Mouse (Mus musculus) intestine, postnatal 0 days (tissue): ENCODE results near the gene Gm853. TPM values are rescaled to one million over a fixed set of nuclear protein-coding genes. Genes with fewer than 3 reads are reported as not detected.

ENCODE experiments used
- ATAC-seq: fragments of 200-750 bp; cut with Nextera tagmentation; 2 replicates; pipeline ENCODE4 v1.8.0; 2017; ENCODE audit warnings: mild to moderate bottlenecking, moderate TSS enrichment, moderate library complexity
- H3K27ac ChIP-seq: fragments of 300-500 bp; sonication (generic); 2 replicates; pipeline ENCODE4 v1.5.1; 2014; ENCODE audit warnings: mild to moderate bottlenecking, low read depth, low read length, moderate library complexity
- H3K27me3 ChIP-seq: fragments of 300-500 bp; sonication (generic); replicated peaks from 2 replicates; pipeline ENCODE4 v1.6.1; 2014; ENCODE audit warnings: low read length, mixed read lengths; ENCODE audit not compliant: control insufficient read depth, insufficient read depth
- H3K36me3 ChIP-seq: fragments of 300-500 bp; sonication (generic); 2 replicates; pipeline ENCODE4 v1.6.1; 2014; ENCODE audit warnings: mild to moderate bottlenecking, moderate library complexity; ENCODE audit not compliant: control insufficient read depth, insufficient read depth
- H3K4me1 ChIP-seq: fragments of 300-500 bp; sonication (generic); replicated peaks from 2 replicates; pipeline ENCODE4 v1.6.1; 2014; ENCODE audit warnings: antibody characterized with exemption, low read length, mixed read lengths; ENCODE audit not compliant: control insufficient read depth, insufficient read depth
- H3K4me2 ChIP-seq: fragments of 300-500 bp; sonication (generic); replicated peaks from 2 replicates; pipeline ENCODE4 v1.6.1; 2014; ENCODE audit warnings: low read depth, mild to moderate bottlenecking, moderate library complexity
- H3K4me3 ChIP-seq: fragments of 300-500 bp; sonication (generic); 2 replicates; pipeline ENCODE4 v1.5.1; 2014; ENCODE audit warnings: low read depth, low read length
- H3K9ac ChIP-seq: fragments of 300-500 bp; sonication (generic); 2 replicates; pipeline ENCODE4 v1.6.1; 2014; ENCODE audit warnings: mild to moderate bottlenecking, low read depth, low read length
- H3K9me3 ChIP-seq: fragments of 300-500 bp; sonication (generic); 2 replicates; pipeline ENCODE4 v1.6.1; 2016; ENCODE audit warnings: mixed run types; ENCODE audit not compliant: control insufficient read depth
- CTCF ChIP-seq: sonication (generic); IDR thresholded peaks from 2 replicates; pipeline ENCODE4 v1.5.1; 2016; ENCODE audit warnings: low read depth, mild to moderate bottlenecking, control low read depth, antibody characterized with exemption, moderate library complexity
- WGBS: fragments of 180-500 bp; shearing (Covaris S2); extraction: QIAGEN DNeasy Blood & Tissue Kit; methylation state at CpG from one replicate; pipeline ENCODE4 v1.1.7; 2014; 5-methylcytosine and 5-hydroxymethylcytosine counted together
- polyA plus RNA-seq: library from polyadenylated mRNA; unstranded; fragments of >200 nt; fragmentation: Nextera tagmentation; extraction: Ambion mirVana; gene quantifications from 2 replicates; pipeline ENCODE4 v1.2.1, GENCODE M21; 2015

The Gm853 gene
- polyA plus RNA-seq, 1 experiment from 2014 or later, result not detected

DNA sequence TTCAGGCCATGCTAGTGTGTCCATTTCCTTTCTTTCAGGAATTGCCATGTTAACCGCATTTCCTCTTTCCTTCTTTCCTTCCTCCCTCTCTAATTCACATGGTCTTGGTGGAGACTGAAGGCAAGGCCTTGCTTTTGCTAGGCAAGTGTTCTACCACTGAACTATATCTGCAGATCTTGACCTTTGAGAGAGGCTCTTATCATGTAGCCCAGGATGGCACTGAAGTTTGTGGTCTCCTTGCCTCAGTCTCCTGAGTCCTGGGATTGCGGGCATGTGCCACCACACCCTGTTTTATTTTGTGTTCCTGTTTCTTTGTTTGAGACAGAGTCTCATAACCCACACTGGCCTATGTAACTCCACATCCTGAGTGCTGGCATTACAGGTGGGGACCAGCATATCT is 10.3 kb downstream of the Gm853 start:
- H3K27ac ChIP-seq, result no peak overlapping the region
- H3K9ac ChIP-seq, result no peak overlapping the region
- H3K4me3 ChIP-seq, result no peak overlapping the region
- H3K36me3 ChIP-seq, result no peaks in the 10 kb centered on the region
- H3K27me3 ChIP-seq, result no peaks in the 10 kb centered on the region
- no peak overlapping the region for H3K4me2 ChIP-seq
- no peak for ATAC-seq
- no peaks in the 10 kb centered on the region for H3K4me1 ChIP-seq
- no peak for TF ChIP-seq CTCF
- WGBS, result 91% methylated on average over 2 of the region's 2 CpGs
- H3K9me3 ChIP-seq, result no peaks in the 10 kb centered on the region

- TF ChIP-seq CTCF, result peak; percentile 99
- Histone ChIP-seq H3K27ac (no peak overlapping the region), H3K4me3 (peak overlapping the region; percentile 35), H3K36me3 (no peaks in the 10 kb centered on the region), H3K4me1 (no peaks in the 10 kb centered on the region), H3K9ac (0 out of 2 replicates have a peak overlapping the region, but pooled peaks have one; percentile 23), H3K4me2 (peak overlapping the region; percentile 64), H3K9me3 (no peaks in the 10 kb centered on the region), H3K27me3 (peaks cover 8% of the 10 kb centered on the region; the same call in 1 of the 2 replicates)
- peak; percentile 55 for ATAC-seq
- WGBS, result 15% methylated on average over 35 of the region's 35 CpGs
These were observed 23.2 kb downstream of the Gm853 start for GRCm38 (mm10) chr4:130198694-130199670.

- Histone ChIP-seq H3K9ac (no peak overlapping the region), H3K27me3 (peaks cover 8% of the 10 kb centered on the region; the same call in 1 of the 2 replicates), H3K9me3 (no peaks in the 10 kb centered on the region), H3K4me1 (no peaks in the 10 kb centered on the region), H3K4me3 (no peak overlapping the region), H3K36me3 (no peaks in the 10 kb centered on the region), H3K4me2 (no peak overlapping the region), H3K27ac (no peak overlapping the region)
- TF ChIP-seq CTCF, result no peak
- ATAC-seq, result no peak
- 61% methylated on average over 7 of the region's 8 CpGs for WGBS
These were observed 25.7 kb downstream of the Gm853 start for GRCm38 (mm10) chr4:130196542-130196941.

DNA sequence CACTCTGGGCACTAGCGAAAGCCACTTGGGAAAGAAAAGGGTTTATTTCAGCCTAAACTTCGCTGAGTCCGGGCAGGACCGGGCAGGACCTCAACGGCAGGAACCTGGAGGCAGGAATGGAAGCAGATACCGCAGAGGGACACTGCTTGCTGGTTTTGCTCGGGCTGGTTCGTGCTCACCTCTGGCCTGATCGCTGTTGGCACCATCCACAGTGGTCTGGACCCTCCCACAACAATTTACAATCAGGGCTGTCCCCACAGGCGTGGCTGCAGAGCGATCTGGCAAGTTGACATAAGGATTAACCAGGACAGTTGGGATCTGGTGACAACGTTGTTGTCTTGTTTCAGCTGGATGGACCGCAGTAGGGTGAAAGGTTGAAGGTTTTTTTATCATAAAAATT is 26.3 kb downstream of the Gm853 start:
- ATAC-seq, result no peak
- WGBS, result 56% methylated on average over 13 of the region's 13 CpGs
- no peaks in the 10 kb centered on the region for H3K36me3 ChIP-seq
- H3K4me3 ChIP-seq, result no peak overlapping the region
- H3K4me2 ChIP-seq, result no peak overlapping the region
- H3K27me3 ChIP-seq, result peaks cover 8% of the 10 kb centered on the region; the same call in 1 of the 2 replicates
- no peaks in the 10 kb centered on the region for H3K9me3 ChIP-seq
- no peak for TF ChIP-seq CTCF
- no peak overlapping the region for H3K9ac ChIP-seq
- H3K4me1 ChIP-seq, result no peaks in the 10 kb centered on the region
- no peak overlapping the region for H3K27ac ChIP-seq

DNA sequence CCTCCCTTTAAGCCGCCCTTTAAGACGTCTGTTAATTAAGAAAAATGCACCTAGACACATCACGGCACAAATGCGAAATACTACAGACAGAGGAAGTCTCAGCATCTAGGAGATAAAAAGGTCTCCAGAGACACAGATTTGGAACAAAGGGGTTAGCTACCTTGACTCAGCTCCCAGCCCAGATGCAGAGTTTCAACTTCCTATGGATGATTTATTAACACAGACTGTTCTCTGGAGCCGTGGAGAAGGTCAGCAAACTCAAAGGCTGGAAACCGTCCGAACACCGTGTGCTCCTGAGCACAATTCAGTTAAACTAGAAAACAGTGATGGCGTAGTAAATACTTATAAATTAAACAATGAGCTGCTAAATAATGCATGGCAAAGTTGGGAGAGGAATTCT is 29.9 kb downstream of the Gm853 start:
- WGBS, result 36% methylated on average over 9 of the region's 9 CpGs
- Histone ChIP-seq H3K36me3 (no peaks in the 10 kb centered on the region), H3K4me3 (no peak overlapping the region), H3K27ac (no peak overlapping the region), H3K9me3 (no peaks in the 10 kb centered on the region), H3K4me1 (no peaks in the 10 kb centered on the region), H3K4me2 (no peak overlapping the region), H3K27me3 (no peaks in the 10 kb centered on the region), H3K9ac (no peak overlapping the region)
- no peak for ATAC-seq
- no peak for TF ChIP-seq CTCF

GRCm38 (mm10) chr4:130189606-130190005 is 32.6 kb downstream of the Gm853 start:
- H3K27me3 ChIP-seq, result no peaks in the 10 kb centered on the region
- H3K27ac ChIP-seq, result no peak overlapping the region
- H3K4me2 ChIP-seq, result no peak overlapping the region
- no peak overlapping the region for H3K9ac ChIP-seq
- peak; percentile 34 for ATAC-seq
- WGBS, result 62% methylated on average over 7 of the region's 7 CpGs
- no peak overlapping the region for H3K4me3 ChIP-seq
- H3K36me3 ChIP-seq, result no peaks in the 10 kb centered on the region
- H3K4me1 ChIP-seq, result no peaks in the 10 kb centered on the region
- no peaks in the 10 kb centered on the region for H3K9me3 ChIP-seq
- TF ChIP-seq CTCF, result no peak
